Mouse (Mus musculus) adrenal gland, postnatal 4 days (tissue): Measurements from ENCODE around the gene Agxt. TPM values are rescaled to one million over a fixed set of nuclear protein-coding genes. Genes with fewer than 3 reads are reported as not detected.
A peak's percentile ranks its signal among the peaks of the same experiment; 100 is the strongest.

Experiments used
- DNase-seq, 2 experiments: peaks; one replicate each; pipeline ENCODE4 v3.0.0; 2021 to 2022; ENCODE audit warnings: low spot score in 2 of 2, mixed read lengths in 2 of 2
- long read RNA-seq, 2 experiments: library from polyadenylated mRNA; stranded (forward); transcript quantifications; one replicate each; pipeline ENCODE4 v2.0.0; 2021
- total RNA-seq, 2 experiments: library from RNA; stranded (reverse); gene quantifications; 2 replicates each; pipeline ENCODE4 v1.2.3; 2021

Agxt gene
- total RNA-seq, result 10 to 100 TPM in 1 of 2 experiments, under 1 TPM in 1; 0.70 to 18.8 TPM
- long read RNA-seq, experiment 1, transcript Agxt-201 (11 exons, 1,553 nt), result major isoform, 28 of 32 reads
- long read RNA-seq, experiment 1, partial matches to known transcripts, result 3 of 32 reads
- long read RNA-seq, experiment 1, other reads (novel, unspliced or antisense), result 1 of 32 reads
- long read RNA-seq, experiment 2, result 0 reads

- DNase-seq, result no peak
Measured at GRCm38 (mm10) chr1:93135036-93135526, at the start of gene Agxt. Agxt (plus strand) TSS chr1:93135240.

GRCm38 (mm10) chr1:93092582-93092981, 42.5 kb upstream of the Agxt start:
- DNase-seq, result no peak

- no peak for DNase-seq
Measured at GRCm38 (mm10) chr1:93098956-93099355, 36.1 kb upstream of the Agxt start.

- no peak for DNase-seq
Measured at GRCm38 (mm10) chr1:93100243-93100575, 34.8 kb upstream of the Agxt start.

GRCm38 (mm10) chr1:93100576-93101491, 34.2 kb upstream of the Agxt start:
- DNase-seq, result no peak

GRCm38 (mm10) chr1:93101571-93102061, 33.4 kb upstream of the Agxt start, which contains the start of gene Kif1a:
Kif1a (minus strand) TSS chr1:93101951.
- no peak for DNase-seq

GRCm38 (mm10) chr1:93102700-93103099, 32.3 kb upstream of the Agxt start:
- DNase-seq, result no peak

- no peak for DNase-seq
Measured at GRCm38 (mm10) chr1:93114713-93115463, 20.2 kb upstream of the Agxt start.

- DNase-seq, result no peak
Measured at GRCm38 (mm10) chr1:93115471-93115870, 19.6 kb upstream of the Agxt start.

- DNase-seq, result no peak
Measured at GRCm38 (mm10) chr1:93118816-93119215, 16.2 kb upstream of the Agxt start.

GRCm38 (mm10) chr1:93123179-93123854, 11.7 kb upstream of the Agxt start:
- DNase-seq, result no peak

- DNase-seq, result no peak
Measured at GRCm38 (mm10) chr1:93124066-93124465, 11.0 kb upstream of the Agxt start.

GRCm38 (mm10) chr1:93125256-93125655, 9.8 kb upstream of the Agxt start:
- no peak for DNase-seq

- no peak for DNase-seq
Measured at GRCm38 (mm10) chr1:93128209-93128608, 6.8 kb upstream of the Agxt start.

GRCm38 (mm10) chr1:93128710-93129349, 6.2 kb upstream of the Agxt start:
- peak in 1 of 2 experiments; percentile 43 for DNase-seq

GRCm38 (mm10) chr1:93130242-93130983, 4.6 kb upstream of the Agxt start:
- DNase-seq, result no peak

GRCm38 (mm10) chr1:93132676-93133075, 2.4 kb upstream of the Agxt start:
- no peak for DNase-seq

- no peak for DNase-seq
Measured at GRCm38 (mm10) chr1:93138534-93138933, 3.5 kb downstream of the Agxt start.

- DNase-seq, result no peak
Measured at GRCm38 (mm10) chr1:93139713-93140112, 4.7 kb downstream of the Agxt start.

- DNase-seq, result no peak
Measured at GRCm38 (mm10) chr1:93142871-93143270, 7.8 kb downstream of the Agxt start.
